23 mouse cellular contexts compared by ENCODE assay signal in the genomic region with DNA sequence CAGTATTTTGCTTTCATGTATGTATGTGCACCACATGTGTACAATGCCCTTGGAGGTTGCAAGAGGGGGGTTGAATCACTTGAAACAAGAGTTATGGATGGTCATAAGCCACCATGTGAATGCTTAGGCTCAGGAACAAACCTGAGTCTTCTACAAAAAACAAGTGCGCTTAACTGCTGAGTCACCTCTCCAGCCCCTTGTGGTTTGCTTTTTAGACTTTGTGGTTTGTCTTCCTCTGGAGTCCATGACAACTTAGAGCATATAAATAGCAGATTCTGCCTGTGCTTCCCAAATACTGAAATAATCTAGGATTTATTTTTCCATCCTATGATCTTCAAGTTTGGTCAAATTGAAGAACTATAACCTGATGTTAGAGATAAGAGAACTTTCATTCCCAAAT. TPM values are rescaled to one million over a fixed set of nuclear protein-coding genes. Genes with fewer than 3 reads are reported as not detected.
DNase-seq lines count a peak whose midpoint lies in the region; ATAC-seq lines count a peak whose summit lies in the region.
"Had no signal": no experiment of that assay in that cellular context is flagged by ENCODE, and none has a peak within 500 bp of the region (broad histone marks: within the 10 kb centered on the region; RNA-seq: fewer than 3 reads in every experiment).

No protein-coding gene starts in this region.

- H3K27ac ChIP-seq in forebrain, embryonic 14.5 days (ENCODE audit: low read depth, low read length), result no peak overlapping the region

- no peak overlapping the region for H3K4me2 ChIP-seq in forebrain, embryonic 14.5 days (ENCODE audit: low read length)
- H3K4me2 ChIP-seq: midbrain, embryonic 11.5 days had no signal

- H3K9me3 ChIP-seq in forebrain, embryonic 14.5 days (replicated peaks; ENCODE audit: control insufficient read depth, low read length), result no peaks in the 10 kb centered on the region

- DNase-seq in 3134 (ENCODE audit: extremely low read depth, insufficient read length, low spot score), result peak; percentile 71
- DNase-seq in 3T3-L1 (ENCODE audit: low read depth, low spot score), result peak; percentile 94
- DNase-seq in NIH3T3 (ENCODE audit: low read depth), result peak; percentile 75
- no peak for DNase-seq in kidney, postnatal 4 days
- no peak for DNase-seq in forebrain, embryonic 14.5 days (ENCODE audit: low spot score)
- DNase-seq in urinary bladder, postnatal 10 days (ENCODE audit: low spot score), result no peak
- DNase-seq: cerebellum, adult 11 months; cerebellum, postnatal 14 days; heart, postnatal 4 days; kidney, adult 8-10 months; layer of hippocampus, postnatal 36 days; lung, adult 2 months; lung, postnatal 36 days; retina, postnatal 1 day had no signal

- H3K27me3 ChIP-seq in forebrain, embryonic 14.5 days (replicated peaks; ENCODE audit: control insufficient read depth, insufficient read depth, low read length), result no peaks in the 10 kb centered on the region

- no peak overlapping the region for H3K9ac ChIP-seq in forebrain, embryonic 14.5 days (ENCODE audit: low read length)

- ATAC-seq in hematopoietic stem cell, adult 5-6 weeks (replicated peaks in 1 of 2; ENCODE audit: insufficient read depth in 1 of 2, low FRiP score in 2 of 2, low TSS enrichment in 1 of 2, low read depth in 1 of 2, poor library complexity in 2 of 2, severe bottlenecking in 2 of 2), result peak; percentile 81 to 86
- ATAC-seq in forebrain, embryonic 14.5 days, result no peak
- ATAC-seq: forebrain, embryonic 16.5 days had no signal

- no peak overlapping the region for H3K4me3 ChIP-seq in forebrain, embryonic 14.5 days (ENCODE audit: low read depth, low read length)

- H3K4me1 ChIP-seq in forebrain, embryonic 14.5 days (ENCODE audit: control insufficient read depth, insufficient read depth, low read length), result no peaks in the 10 kb centered on the region

- 95% methylated on average over 1 of the region's 1 CpGs for WGBS in forebrain, embryonic 14.5 days

- peaks cover 57% of the 10 kb centered on the region for H3K36me3 ChIP-seq in forebrain, embryonic 14.5 days (ENCODE audit: control insufficient read depth, insufficient read depth, low read length)

RNA-seq across cellular contexts. Expression of a gene that starts 16.9 kb away (rescaled TPM):
- total RNA-seq in hematopoietic stem cell, adult 5-6 weeks (2017), result 86.7 and 102 TPM in 2 replicates
- polyA plus RNA-seq in forebrain, embryonic 14.5 days (2014; fragmentation: Nextera tagmentation; extraction: Ambion mirVana), result 81.9 and 84.5 TPM in 2 replicates

RNA-seq across cellular contexts. Expression of a gene that starts 46.7 kb away (rescaled TPM):
- 46.2 and 64.5 TPM in 2 replicates for total RNA-seq in hematopoietic stem cell, adult 5-6 weeks (2017)
- polyA plus RNA-seq in forebrain, embryonic 14.5 days (2014; fragmentation: Nextera tagmentation; extraction: Ambion mirVana), result 19.2 and 24.9 TPM in 2 replicates

RNA-seq across cellular contexts. Expression of a gene that starts 49.7 kb away (rescaled TPM):
- total RNA-seq in hematopoietic stem cell, adult 5-6 weeks (2017), result not detected in 2 replicates
- polyA plus RNA-seq in forebrain, embryonic 14.5 days (2014; fragmentation: Nextera tagmentation; extraction: Ambion mirVana), result not detected in 2 replicates
- total RNA-seq: adrenal gland, adult 18-20 months; heart, postnatal 4 days; layer of hippocampus, postnatal 36 days; neutrophil, adult 5-6 weeks had no signal
- polyA plus RNA-seq: forebrain, embryonic 16.5 days; gonadal fat pad, adult 2 months; heart, embryonic 14.5 days; large intestine, adult 2 months; limb, embryonic 11.5 days; lung, adult 2 months; midbrain, embryonic 11.5 days had no signal

Comparison
In these comparisons a context has a peak if more than half of its experiments do, and no peak if none do; other contexts are left out.
1. DNase-seq: peak in 3134 (single experiment), 3T3-L1 (single experiment) and NIH3T3 (single experiment); none in kidney, postnatal 4 days (0 of 2), forebrain, embryonic 14.5 days (single experiment) and urinary bladder, postnatal 10 days (single experiment).